Mouse (Mus musculus) gonadal fat pad, adult 2 months (tissue): ENCODE measurements around the gene Aspg. TPM values are rescaled to one million over a fixed set of nuclear protein-coding genes. Genes with fewer than 3 reads are reported as not detected.

ENCODE experiments used
- DNase-seq: peaks from one replicate; pipeline ENCODE4 v3.0.0-alpha.2; 2012; ENCODE audit warnings: low read depth
- polyA plus RNA-seq: library from polyadenylated mRNA; depleted of rRNA; stranded (reverse); fragments of >200 nt; gene quantifications from 2 replicates; pipeline ENCODE4 v1.2.3, GENCODE M21; 2012

Aspg gene
- polyA plus RNA-seq, 1 experiment, result 54.1 TPM

DNA sequence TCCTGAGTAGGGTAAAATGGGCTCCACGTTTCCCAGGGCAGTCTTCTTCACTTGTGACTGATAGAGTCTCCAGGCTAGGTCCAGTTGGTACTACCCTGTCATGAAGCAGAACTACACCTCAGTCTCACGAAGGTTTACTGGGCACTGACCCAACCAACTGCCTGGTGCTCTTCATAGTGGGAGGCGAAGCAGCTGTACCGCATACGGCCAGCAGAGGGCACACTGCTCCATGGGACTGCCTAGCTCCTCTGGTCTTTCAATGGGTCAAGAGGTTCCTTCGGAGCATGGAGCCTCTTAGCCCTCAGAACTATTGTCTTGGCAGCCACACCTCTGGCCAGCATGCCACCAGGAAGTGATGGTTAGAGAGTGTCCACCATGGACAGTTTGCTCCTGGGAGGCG lies 7.2 kb downstream of the Aspg start:
- no peak for DNase-seq

DNA sequence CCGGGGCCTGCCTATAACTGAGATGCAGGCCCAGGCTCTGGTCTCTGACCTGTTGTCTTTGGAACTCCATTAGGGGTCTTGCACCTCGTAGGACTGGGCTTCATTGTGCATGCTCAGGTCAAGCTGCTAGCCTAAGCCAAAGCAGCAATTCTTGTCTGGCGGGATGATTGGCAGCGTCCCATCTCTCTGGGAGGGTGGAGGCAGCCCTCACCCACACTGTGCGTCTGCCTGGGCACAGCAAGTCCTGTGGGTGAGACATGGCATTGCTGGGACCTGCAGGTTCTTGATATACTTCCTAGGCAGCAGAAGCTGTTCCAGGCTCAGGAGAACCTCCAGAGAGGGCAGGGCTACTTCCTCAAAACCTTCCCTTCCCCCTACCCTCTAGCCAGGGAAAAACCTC lies 10.5 kb downstream of the Aspg start:
- DNase-seq, result no peak

DNA sequence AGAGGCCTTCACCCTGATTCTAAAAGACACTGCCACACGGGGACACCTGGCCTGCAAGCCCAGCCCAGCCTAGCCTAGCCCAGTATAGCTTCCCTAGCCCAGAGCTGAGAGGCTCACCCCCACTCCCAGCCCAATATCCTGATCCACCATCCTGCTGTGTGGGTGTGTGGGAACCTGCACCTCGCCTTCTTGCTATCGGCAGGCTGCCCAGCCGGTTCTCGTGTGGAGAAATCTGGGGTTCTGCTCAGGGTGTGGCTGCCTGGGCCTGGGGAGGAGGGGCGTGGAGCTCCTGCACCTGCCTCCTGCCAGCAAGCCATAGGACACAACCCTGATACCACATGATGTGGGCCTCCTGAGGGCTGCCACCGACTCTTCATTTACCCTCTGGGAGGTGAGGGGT lies 11.2 kb downstream of the Aspg start:
- no peak for DNase-seq

DNA sequence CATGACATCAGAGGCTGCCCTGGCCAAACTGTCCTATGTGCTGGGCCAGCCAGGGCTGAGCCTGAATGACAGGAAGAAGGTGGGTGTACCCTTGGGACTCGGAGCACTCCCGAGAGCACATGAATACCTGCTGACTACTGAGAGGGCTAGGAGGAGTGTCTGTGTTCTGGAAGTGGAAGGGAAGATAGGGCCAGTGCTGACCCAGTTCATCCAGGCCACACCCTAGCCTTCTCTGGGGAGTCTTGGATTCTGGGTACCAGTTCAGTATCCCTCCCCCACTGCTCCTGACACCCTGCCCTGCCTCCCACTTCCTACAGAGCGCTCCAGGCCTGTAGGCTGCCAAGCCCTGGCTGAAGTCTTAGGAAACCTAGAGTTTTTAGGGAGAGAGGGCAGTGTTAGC lies 14.7 kb downstream of the Aspg start:
- no peak for DNase-seq

DNA sequence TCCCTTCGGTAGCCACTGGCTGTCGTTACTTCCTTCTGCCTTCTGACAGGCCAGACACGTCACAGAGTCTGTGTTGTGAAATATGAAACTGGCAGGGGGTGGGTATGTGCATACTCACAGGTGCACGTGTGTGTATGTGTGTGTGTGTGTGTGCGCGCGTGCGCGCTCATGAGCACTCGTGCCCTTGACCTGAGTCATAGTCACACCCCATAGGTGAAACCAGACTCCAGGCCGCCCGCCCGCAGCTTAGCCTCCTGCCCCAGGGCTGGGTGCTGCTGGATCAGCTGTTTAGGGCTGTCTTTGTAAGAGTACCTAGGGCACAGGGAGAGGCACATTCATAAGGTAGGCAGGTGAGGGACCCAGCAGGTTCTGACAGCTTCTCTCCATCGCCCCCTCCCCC lies 19.4 kb downstream of the Aspg start:
- no peak for DNase-seq

DNA sequence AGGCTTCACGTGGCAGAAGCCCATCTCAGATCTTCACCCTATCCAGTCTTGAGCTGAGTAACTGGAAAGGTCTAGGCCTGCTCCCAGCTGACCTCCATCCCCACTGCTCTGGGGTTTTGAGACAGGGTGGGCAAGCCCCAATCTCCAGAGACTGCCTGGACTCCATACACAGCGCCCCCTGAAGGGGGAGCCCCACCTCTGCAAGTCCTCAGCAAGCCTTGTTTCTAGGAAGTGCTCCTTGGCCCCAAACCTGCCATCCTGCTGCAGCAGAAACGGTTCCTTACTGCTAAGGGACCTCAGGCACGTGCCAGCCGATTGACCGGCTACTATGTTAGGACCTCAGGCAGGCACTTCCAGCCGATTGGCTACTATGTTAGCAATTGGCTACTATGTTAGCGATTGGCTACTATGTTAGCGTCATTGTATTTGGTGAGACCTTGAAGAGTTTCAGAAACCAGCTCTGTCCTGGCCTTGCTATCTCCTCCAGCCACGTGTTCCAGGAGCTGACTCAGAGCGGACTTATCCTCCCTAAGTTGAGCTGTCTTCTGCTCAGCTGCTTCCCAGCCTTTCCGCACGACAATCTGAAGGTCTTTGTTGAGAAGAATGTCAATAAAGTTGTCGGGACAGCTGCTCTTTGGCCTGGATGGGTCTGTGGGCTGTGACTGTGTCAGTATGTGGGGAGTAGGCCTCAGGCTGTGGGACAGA lies 20.6 kb downstream of the Aspg start:
- no peak for DNase-seq

DNA sequence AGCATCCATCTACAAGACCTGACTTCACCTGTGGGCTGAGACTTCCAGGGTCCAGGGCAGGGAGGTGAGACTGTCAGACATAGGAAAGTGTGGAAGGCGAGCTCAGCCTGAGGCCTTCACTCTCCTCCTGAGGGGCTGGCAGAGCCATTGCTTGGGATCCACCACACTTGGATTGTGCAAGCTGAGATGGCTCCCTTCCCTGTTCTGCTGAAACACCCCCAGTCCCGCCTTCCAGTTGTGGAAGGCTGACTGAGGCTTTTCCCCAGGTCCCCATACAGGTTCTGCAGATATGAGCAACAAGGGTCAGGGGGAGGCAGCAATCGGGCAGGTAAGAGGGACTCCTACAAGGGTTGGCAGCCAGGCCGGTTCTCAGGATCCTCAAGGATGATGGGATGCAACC lies 22.0 kb downstream of the Aspg start:
- DNase-seq, result peak; percentile 81

DNA sequence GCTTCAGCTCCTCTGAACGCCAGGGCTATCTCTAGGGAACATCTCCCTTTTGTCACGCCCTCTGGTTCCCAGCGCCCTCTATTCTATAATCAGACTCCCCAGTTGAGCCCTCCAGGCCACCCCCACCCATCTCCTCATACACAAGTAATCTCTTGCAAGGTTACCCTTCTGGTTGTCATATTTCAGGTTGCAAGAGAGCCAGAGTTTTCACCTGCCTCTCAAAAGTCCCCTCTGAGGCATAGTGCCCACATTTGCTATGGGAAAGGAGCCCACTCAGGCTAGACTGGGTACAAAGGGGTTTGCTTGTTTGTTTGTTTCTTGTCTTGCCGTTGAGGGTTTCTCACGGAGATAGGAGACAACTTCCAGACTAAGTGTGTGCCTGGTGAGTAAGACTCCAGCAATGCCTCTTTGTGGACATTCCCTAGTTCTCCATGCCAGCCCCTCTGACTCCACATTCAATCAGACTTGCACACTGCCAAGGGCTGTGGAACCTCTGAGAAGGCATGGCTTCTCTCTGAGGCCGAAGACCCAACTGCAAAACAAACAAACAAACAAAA lies 22.9 kb downstream of the Aspg start:
- DNase-seq, result no peak

DNA sequence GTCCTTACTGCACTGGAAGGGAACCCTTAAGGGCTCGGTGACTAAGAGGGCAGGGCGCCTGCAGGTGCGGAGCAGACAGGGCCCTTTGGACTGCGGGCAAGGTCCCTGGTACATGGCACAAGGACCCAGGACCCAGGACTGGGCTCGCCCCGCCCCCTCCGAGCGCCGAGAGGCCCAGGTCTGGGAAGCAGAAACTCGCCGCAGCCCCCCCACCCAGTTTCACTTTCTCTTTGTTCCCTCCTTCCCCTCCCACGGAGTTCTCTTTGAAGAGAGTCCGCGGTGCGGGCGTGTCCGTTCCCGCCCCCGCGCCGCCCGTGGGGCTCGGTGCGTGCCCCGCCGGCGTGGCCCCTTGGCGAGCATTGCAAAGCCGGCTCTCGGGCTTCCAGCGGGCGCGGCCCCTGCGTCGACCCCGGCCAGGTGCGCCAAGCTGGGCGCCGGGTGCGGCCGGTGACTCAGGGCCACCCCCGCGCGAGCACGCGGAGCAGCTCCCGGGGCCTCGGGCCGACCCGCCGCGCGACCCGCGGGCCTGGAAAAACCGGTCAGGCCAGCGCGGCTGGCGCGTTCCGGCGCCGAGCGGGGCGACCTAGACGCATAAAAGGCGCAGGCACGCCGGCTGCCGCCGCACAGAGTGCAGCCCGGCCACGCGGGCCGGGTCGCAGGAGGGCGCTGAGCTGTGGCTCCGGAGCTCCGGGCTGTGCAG lies 23.8 kb downstream of the Aspg start:
- DNase-seq, result no peak

DNA sequence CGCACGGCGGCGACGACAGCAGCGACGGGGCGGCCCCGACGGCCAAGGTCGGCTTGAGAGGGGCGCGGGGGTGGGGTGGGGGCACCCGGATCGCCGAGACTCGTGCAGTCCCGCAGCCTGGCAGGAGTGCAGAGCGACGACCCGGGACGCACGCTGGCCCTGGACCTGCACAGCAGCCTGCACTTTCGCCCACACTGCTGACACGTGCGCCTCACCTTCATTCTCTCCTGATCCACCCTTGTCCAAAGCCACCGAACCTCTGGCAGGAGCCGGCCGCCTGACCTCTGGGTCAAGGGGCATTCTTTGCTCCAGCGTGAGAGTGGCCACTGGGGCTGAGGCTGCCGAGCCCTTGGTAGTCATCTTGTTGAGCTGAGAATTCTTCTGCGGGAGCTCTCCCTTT lies 24.5 kb downstream of the Aspg start:
- no peak for DNase-seq

DNA sequence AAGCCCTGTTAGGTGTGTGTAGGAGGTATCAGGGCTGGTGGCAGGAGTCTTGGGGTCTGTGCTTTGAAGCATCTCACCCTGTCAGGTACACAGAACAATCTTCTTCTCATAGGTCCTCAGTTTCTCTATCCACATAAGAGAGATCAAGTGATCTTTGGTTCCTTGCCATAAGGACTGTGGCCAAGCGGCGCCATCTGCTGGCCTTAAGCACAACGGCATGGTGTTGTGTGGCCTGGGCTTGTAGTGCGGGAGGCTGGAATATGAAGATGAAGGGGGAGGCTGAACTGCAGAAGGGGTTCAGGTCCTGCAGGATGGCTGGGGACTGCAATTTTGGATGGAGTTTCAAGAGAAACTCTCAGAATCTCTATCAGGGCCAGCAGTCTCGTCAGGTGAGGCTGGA lies 33.8 kb downstream of the Aspg start:
- no peak for DNase-seq

DNA sequence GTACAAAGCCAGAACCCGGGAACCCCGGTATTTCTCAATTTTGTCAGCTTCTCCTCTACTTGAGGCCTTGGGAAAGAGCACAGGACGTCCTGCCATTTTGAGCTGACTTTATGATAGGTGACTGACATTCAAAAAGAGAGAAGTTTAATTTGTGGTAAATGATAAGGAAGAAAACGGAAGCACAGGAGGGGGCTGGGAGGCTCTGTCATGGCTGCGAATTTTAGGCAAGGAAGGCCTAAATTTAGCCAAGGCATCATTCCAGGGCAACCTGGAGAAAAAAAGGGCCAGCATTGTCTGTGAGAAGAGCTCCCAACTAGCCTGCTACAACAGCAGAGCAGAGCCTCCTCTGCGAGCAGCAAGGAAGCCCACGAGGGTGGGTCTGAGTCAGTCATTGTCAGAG lies 34.3 kb downstream of the Aspg start:
- no peak for DNase-seq

DNA sequence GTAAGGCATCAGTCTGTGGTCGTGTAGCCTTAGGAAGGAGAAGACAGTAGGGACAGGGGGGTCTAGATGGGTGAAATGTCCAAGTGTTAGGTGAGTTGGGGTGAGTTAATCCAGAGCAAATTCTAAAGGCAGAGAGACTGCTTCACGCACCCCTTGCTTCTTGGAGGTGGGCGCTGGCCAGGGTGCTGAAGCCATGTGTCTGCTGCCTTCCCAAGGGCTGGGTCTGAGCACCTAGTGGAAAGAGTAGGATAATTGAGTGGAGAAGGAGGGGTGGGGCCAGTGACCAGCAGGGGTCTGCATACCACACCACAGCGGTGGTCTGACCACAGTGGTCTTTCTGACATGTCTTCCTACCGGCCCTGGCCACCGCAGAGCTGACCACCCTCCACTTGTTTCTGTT lies 34.8 kb downstream of the Aspg start:
- no peak for DNase-seq

DNA sequence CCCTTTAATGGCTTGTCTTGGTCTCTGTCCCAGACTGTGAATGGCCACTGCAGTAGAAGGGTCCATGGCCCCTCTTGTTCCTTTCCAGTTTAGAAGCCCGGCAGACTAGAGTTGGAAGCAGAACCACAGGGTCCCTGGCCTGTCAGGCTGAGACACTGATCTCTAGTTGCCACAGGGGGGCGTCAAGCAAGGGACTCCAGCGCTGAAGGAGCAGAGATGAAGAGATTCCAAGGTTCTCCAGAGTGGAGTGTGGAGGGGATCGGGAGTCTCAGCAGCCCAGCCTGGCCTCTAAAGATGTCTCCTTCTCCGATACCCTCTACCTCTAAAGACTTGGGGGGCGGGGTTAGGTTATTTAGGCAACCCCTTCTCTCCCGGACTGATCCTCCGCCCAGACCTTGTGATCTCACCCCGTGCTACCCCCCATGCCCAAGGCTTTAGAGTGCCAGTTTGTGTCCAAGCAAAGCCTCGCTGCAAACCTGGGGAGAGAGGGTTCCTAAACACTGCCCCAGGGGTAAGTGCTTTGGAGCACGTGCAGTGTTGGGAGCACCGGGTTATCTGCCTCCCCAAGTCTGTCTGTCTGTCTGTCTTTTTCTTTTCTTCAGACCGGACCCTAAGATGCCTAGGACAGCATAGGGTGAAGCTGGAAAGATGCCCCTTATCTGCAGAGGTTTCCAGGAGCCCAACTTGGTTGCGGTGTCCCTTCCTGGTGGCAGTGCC lies 36.8 kb downstream of the Aspg start:
- DNase-seq, result no peak

DNA sequence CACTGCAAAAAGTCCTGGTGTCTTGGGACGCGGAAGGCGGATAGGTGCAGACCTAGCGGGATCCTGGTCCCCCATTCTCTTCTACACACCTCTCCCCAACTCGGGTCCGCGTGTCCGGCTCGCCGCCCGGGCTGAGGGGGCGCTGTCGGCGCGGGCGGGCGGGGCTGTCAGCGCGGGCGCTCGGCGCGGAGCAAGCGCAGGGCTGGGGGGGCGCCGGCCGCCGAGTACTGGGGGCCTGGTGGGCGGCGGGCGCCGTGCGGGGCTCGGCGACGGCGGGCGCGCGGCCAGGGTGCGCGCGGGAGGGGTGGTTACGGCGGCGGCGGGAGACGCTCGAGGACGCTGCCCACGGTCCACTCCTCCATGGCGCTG lies 37.3 kb downstream of the Aspg start:
- DNase-seq, result no peak

DNA sequence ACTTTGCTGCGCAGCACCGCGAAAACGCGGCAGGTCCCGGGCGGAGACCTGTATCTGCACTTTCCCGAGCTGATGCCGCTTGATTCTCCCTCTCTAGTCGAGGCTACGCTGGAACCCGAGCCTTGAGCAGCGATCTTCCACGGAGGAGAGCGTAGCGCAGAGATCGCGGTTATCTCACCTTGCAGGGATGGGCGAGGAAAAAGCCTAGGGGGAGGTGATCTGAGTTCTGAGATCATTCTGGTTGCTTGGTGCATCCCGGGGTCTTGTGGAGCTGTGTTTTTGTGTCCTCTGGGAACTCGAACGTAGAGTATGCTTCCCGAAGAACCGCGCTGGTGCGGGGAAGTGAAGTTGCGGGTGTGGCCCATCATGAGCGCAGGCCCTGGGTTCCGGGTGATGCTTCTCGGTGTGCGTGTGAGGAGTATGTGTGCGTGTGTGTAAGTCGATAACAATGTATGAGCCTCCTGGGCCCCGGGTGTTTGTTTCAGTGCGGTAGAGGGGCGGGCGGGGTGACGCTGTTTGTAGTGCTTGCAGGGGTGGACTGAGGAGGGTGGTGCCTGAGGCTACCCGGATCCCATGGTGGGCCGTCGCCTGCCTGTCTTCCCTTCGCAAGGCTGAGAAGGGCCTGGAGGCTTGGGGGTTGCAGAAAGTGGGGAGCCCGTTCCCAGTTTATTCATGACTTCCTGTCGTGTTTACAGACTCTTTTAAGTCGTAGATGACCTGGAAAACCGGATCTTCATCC lies 38.1 kb downstream of the Aspg start:
- no peak for DNase-seq

DNA sequence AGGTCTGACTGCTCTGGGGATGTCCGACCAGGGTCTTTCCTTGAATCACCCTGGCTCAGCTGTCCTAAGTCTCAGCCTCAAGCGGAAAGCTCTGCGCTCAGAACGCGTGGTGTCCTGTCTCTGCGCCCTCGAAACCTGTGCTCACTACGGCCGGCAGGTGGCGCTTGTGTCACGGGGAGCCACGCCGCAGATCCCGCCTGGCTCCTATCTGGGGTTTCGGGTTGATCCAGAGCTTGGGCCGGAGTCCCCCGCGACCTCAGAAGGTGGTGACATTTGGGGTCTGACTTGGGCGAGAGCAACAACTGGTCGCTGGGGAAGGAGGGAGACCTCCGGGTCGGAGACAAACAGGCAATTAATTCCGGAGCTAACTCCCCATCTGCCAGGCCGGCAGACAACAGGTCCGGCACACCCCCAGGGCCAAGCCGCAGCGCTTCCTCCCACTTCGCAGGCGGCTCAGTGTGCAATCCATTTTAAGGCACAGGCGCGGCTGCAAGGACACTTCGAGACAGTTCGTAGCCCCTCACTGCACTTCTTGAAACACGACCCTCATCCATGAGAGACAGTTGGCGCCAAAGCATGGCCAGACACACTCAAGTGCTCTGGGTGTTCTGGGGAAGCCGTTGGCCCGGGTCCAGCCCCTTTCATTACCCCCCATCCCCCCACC lies 38.9 kb downstream of the Aspg start:
- DNase-seq, result no peak

DNA sequence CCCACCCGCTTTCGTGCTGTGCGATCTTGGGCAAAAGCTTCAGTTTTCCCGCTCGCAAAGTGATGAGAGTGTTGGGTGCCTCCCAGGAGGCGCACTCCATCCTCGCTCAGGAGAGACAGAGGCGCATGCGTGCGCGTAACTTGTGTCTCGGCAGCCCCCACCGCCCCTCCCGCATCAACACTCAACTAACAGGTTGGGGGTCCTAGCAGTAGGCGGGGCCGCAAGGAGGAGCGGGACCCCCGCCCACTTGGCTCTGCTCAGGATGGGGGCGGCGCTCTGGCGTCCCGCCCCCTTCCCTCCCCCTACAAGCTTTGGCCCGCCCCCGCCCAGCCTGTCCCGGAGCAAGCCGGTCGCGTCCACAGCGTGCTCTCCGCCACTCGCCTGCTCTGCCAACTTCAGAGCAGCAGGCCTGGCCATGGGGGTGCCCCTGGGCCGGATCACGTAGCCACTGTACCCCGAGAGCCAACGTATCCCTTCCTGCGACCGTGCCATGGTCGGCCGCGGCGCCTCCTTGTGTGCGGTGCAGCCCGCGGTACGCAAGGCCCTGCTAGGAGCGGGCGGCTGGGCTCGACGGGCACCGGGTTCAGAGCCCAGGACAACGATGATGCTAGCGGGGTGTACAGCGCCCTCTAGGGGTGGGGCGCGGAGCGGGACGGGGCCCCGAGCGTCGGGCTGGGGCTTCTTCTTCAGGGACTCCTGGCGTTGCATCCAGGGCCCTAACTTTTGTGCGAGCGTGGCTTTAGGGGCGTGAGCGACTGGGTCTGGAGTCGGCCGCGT lies 39.6 kb downstream of the Aspg start, which contains the start of gene Kif26a:
Gene Kif26a (plus strand): TSS at position 334 of the 777 bp plus-strand sequence.
- no peak for DNase-seq

DNA sequence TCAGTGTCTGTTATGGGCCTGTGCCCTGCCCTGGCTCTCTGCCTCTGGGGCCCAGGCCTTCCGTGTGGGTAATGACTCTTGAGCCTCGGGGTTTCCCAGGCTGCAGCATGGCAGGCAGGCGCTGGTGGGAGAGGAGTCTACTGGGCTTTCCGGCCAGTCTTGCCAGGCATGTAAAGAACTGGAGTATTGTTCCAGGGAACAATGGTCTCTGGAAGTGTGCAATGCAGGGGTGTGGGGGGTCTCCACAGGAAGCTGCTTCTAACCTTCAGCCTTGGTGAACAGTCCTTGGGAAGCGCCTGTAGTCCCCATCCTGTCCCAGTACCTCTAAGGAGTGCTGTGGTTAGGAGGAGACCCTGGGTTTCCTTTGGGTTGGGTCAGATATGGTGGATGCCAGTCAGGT lies 40.9 kb downstream of the Aspg start:
- DNase-seq, result no peak

DNA sequence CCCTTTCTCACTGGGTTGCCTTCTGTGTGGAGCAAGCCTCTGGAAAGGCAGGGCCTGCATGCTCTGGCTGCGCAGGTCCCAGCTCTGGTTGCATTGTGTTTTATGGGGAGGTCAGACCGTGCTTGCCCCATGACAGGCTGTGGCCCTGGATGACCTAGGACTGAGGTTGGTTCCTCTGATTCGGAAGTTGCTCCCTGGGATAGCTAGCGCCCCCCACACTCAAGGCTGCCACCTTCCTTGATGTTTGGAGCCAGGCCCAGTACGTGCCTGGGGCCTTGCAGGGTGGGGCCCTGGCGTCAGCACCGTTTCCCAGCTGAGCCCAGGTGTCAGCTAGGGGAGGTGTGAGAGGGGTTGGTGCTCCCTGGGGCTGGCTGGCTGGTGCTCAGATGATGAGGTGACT lies 43.5 kb downstream of the Aspg start:
- DNase-seq, result no peak
